Mouse (Mus musculus): Measurements from ENCODE around the gene Tmem136.

DNA sequence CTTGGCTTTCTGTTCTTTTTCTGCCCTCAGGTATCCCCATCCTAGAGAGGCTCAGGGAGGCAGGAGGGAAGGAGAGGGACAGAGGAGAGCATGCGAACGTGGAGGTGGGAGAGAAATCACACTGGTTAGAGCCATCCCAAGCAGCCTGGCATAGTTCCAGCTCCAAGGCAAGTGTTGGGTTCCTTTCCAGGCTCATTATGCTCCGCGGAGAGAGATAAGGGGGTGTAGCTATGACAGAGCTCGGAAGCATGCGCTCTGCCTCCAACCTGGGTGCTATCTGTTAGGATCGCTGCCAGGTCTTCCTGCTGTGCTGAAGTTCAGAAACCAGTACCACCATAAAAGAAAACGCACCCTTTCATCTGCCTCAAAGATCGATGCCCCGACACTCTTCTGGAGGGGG is 33.7 kb upstream of the Tmem136 start:
- TF ChIP-seq CTCF (IDR thresholded peaks at IDR 0.05; ENCODE audit: low read depth) (no peak), EP300 (IDR thresholded peaks at IDR 0.05; ENCODE audit: low read depth) (no peak)
